ENCODE assay signal across 14 mouse cellular contexts in genomic region chr1:182113587-182114500, GRCm38 (mm10). TPM values are rescaled to one million over a fixed set of nuclear protein-coding genes. Genes with fewer than 3 reads are reported as not detected.
DNase-seq lines count a peak whose midpoint lies in the region; ATAC-seq and TF ChIP-seq lines count a peak whose summit lies in the region.
"Had no signal": no experiment of that assay in that cellular context is flagged by ENCODE, and none has a peak within 500 bp of the region (broad histone marks: within the 10 kb centered on the region; RNA-seq: fewer than 3 reads in every experiment).

No protein-coding gene starts in this region.

- peaks cover 27% of the 10 kb centered on the region for H3K4me1 ChIP-seq in kidney, embryonic 15.5 days
- peaks cover 71% of the 10 kb centered on the region for H3K4me1 ChIP-seq in E14TG2a.4 (replicated peaks; ENCODE audit: low read depth, low read length)
- H3K4me1 ChIP-seq in hindbrain, embryonic 12.5 days = peaks cover 20% of the 10 kb centered on the region
- H3K4me1 ChIP-seq in intestine, embryonic 16.5 days (ENCODE audit: control insufficient read depth, insufficient read depth, low read length) = 0 out of 2 replicates have a peak, but pooled peaks cover 2% of the 10 kb centered on the region

- no peak for TF ChIP-seq CTCF in E14TG2a.4 (conservative IDR thresholded peaks at IDR 0.05; ENCODE audit: low read length)

- WGBS in kidney, embryonic 15.5 days = 24% methylated on average over 19 of the region's 19 CpGs
- 18% methylated on average over 19 of the region's 19 CpGs for WGBS in hindbrain, embryonic 12.5 days
- 49% methylated on average over 19 of the region's 19 CpGs for WGBS in intestine, embryonic 16.5 days

- no peak overlapping the region for H3K4me2 ChIP-seq in kidney, embryonic 15.5 days
- H3K4me2 ChIP-seq in hindbrain, embryonic 12.5 days (replicated peaks) = no peak overlapping the region; the same call in 1 of the 2 replicates
- H3K4me2 ChIP-seq in intestine, embryonic 16.5 days (ENCODE audit: low read depth, low read length) = no peak overlapping the region
- H3K4me2 ChIP-seq: heart, embryonic 15.5 days had no signal

- peak; percentile 71 for ATAC-seq in kidney, embryonic 15.5 days (replicated peaks; ENCODE audit: low FRiP score)
- ATAC-seq in hindbrain, embryonic 12.5 days (ENCODE audit: low FRiP score) = peak; percentile 51; the same call in 1 of the 2 replicates
- ATAC-seq in erythroid progenitor cell, adult 5-6 weeks (replicated peaks; ENCODE audit: low FRiP score, poor library complexity, severe bottlenecking) = no peak
- no peak for ATAC-seq in intestine, embryonic 16.5 days

- H3K27ac ChIP-seq in kidney, embryonic 15.5 days = no peak overlapping the region
- no peak overlapping the region for H3K27ac ChIP-seq in hindbrain, embryonic 12.5 days
- no peak overlapping the region for H3K27ac ChIP-seq in intestine, embryonic 16.5 days (ENCODE audit: low read length)
- H3K27ac ChIP-seq: heart, embryonic 15.5 days had no signal

- no peak overlapping the region for H3K9ac ChIP-seq in kidney, embryonic 15.5 days
- H3K9ac ChIP-seq in hindbrain, embryonic 12.5 days = no peak overlapping the region
- H3K9ac ChIP-seq in intestine, embryonic 16.5 days (ENCODE audit: low read depth, low read length) = no peak overlapping the region
- H3K9ac ChIP-seq: heart, embryonic 15.5 days had no signal

- DNase-seq in kidney, adult 11 months = no peak
- peak; percentile 70 for DNase-seq in embryo, embryonic 10.5 days (ENCODE audit: low spot score)
- no peak for DNase-seq in lung, postnatal 25 days (ENCODE audit: low spot score)
- DNase-seq: kidney, adult 8-10 months had no signal

- no peaks in the 10 kb centered on the region for H3K36me3 ChIP-seq in kidney, embryonic 15.5 days
- no peaks in the 10 kb centered on the region for H3K36me3 ChIP-seq in E14TG2a.4 (ENCODE audit: insufficient read depth, low read length)
- H3K36me3 ChIP-seq in hindbrain, embryonic 12.5 days = no peaks in the 10 kb centered on the region
- H3K36me3 ChIP-seq in intestine, embryonic 16.5 days (ENCODE audit: control insufficient read depth, insufficient read depth, low read length) = no peaks in the 10 kb centered on the region
- H3K36me3 ChIP-seq: heart, embryonic 15.5 days had no signal

- 0 out of 2 replicates have a peak, but pooled peaks cover 3% of the 10 kb centered on the region for H3K27me3 ChIP-seq in kidney, embryonic 15.5 days
- H3K27me3 ChIP-seq in E14TG2a.4 (ENCODE audit: insufficient read depth, low read length) = peaks cover 10% of the 10 kb centered on the region
- H3K27me3 ChIP-seq in hindbrain, embryonic 12.5 days = no peaks in the 10 kb centered on the region; the same call in 1 of the 2 replicates
- no peaks in the 10 kb centered on the region for H3K27me3 ChIP-seq in intestine, embryonic 16.5 days (replicated peaks; ENCODE audit: control insufficient read depth, insufficient read depth, low read length)
- H3K27me3 ChIP-seq: heart, embryonic 15.5 days had no signal

- H3K9me3 ChIP-seq in kidney, embryonic 15.5 days (replicated peaks) = no peaks in the 10 kb centered on the region
- H3K9me3 ChIP-seq in E14TG2a.4 (ENCODE audit: low read length) = no peaks in the 10 kb centered on the region
- no peaks in the 10 kb centered on the region for H3K9me3 ChIP-seq in hindbrain, embryonic 12.5 days (replicated peaks)
- no peaks in the 10 kb centered on the region for H3K9me3 ChIP-seq in intestine, embryonic 16.5 days (ENCODE audit: control insufficient read depth, low read length)
- H3K9me3 ChIP-seq: heart, embryonic 15.5 days had no signal

- H3K4me3 ChIP-seq in kidney, embryonic 15.5 days (replicated peaks) = no peak overlapping the region
- H3K4me3 ChIP-seq in E14TG2a.4 (replicated peaks; ENCODE audit: low read length) = peak overlapping the region; percentile 37
- no peak overlapping the region for H3K4me3 ChIP-seq in hindbrain, embryonic 12.5 days
- no peak overlapping the region for H3K4me3 ChIP-seq in intestine, embryonic 16.5 days (ENCODE audit: low read length)
- H3K4me3 ChIP-seq: heart, embryonic 15.5 days had no signal

RNA-seq across cellular contexts. Expression of gene Srp9, which starts 10.7 kb away (rescaled TPM):
- 151 and 159 TPM in 2 replicates for polyA plus RNA-seq in kidney, embryonic 15.5 days (2015; fragmentation: Nextera tagmentation; extraction: Ambion mirVana)
- polyA plus RNA-seq in hindbrain, embryonic 12.5 days (2016; fragmentation: Nextera tagmentation; extraction: Ambion mirVana) = 158 and 167 TPM in 2 replicates
- 54.5 and 62.7 TPM in 2 replicates for total RNA-seq in erythroid progenitor cell, adult 5-6 weeks (2015; ENCODE audit: low replicate concordance)
- 24.2 and 58.1 TPM in 2 replicates for total RNA-seq in erythroid progenitor cell, adult 5-6 weeks (2017; ENCODE audit: low replicate concordance)
- polyA plus RNA-seq in intestine, embryonic 16.5 days (2015; fragmentation: Nextera tagmentation; extraction: Ambion mirVana) = 135 and 142 TPM in 2 replicates

RNA-seq across cellular contexts. Expression of gene Vmn1r1, which starts 50.4 kb away (rescaled TPM):
- polyA plus RNA-seq in kidney, embryonic 15.5 days (2015; fragmentation: Nextera tagmentation; extraction: Ambion mirVana) = not detected in 2 replicates
- not detected in 2 replicates for polyA plus RNA-seq in hindbrain, embryonic 12.5 days (2016; fragmentation: Nextera tagmentation; extraction: Ambion mirVana)
- total RNA-seq in erythroid progenitor cell, adult 5-6 weeks (2015; ENCODE audit: low replicate concordance) = not detected in 2 replicates
- total RNA-seq in erythroid progenitor cell, adult 5-6 weeks (2017; ENCODE audit: low replicate concordance) = not detected in 2 replicates
- not detected in 2 replicates for polyA plus RNA-seq in intestine, embryonic 16.5 days (2015; fragmentation: Nextera tagmentation; extraction: Ambion mirVana)
- total RNA-seq: common myeloid progenitor, adult 5-6 weeks; left cerebral cortex, postnatal 36 days; monocyte, adult 5-6 weeks had no signal
- polyA plus RNA-seq: heart, embryonic 15.5 days; lung, embryonic 16.5 days had no signal

Comparison
In these comparisons a context has a peak if more than half of its experiments do, and no peak if none do; other contexts are left out.
1. ATAC-seq: peak in kidney, embryonic 15.5 days (single experiment) and hindbrain, embryonic 12.5 days (single experiment); none in erythroid progenitor cell, adult 5-6 weeks (single experiment) and intestine, embryonic 16.5 days (single experiment).